Comparison of ENCODE assay signal across 27 mouse cellular contexts in the genomic region with DNA sequence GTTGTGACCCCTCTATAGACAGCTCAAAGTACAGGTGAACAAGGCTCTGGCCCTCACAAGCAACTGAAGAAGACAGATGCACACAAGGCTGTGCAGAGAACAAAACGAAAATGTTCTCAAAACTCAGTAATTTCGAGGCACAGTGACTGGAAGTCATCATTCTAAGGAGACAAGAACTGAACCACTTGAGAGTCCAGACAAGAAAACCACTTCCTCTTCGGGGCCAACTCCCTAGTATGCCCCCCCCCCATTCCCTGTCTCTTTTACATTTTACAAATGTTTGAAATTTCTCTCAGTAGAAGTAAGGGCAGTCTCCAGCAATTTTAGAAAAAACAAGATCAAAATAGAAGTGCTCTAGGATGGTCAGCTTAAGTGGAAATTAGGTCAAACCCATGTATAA.
A peak's percentile ranks its signal among the peaks of the same experiment; 100 is the strongest.
DNase-seq lines count a peak whose midpoint lies in the region; ATAC-seq and TF ChIP-seq lines count a peak whose summit lies in the region.
"Had no signal": no experiment of that assay in that cellular context is flagged by ENCODE, and none has a peak within 500 bp of the region (broad histone marks: within the 10 kb centered on the region; RNA-seq: fewer than 3 reads in every experiment).

No protein-coding gene starts in this region.

- DNase-seq in A20 (ENCODE audit: low read depth, low spot score): peak; percentile 58
- DNase-seq in naive thymus-derived CD4-positive, alpha-beta T cell, adult 2 months (ENCODE audit: low read depth): peak; percentile 9
- no peak for DNase-seq in layer of hippocampus, adult 9-10 months (ENCODE audit: low spot score)
- no peak for DNase-seq in embryonic facial prominence, embryonic 10.5 days (ENCODE audit: low spot score)
- DNase-seq: adrenal gland, postnatal 10 days; adrenal gland, postnatal 36 days; cerebellum, adult 11 months; cerebellum, adult 2 months; cerebellum, adult 9-11 months; cerebellum, postnatal 25 days; embryo, embryonic 11 days; forebrain, postnatal 0 days; gastrocnemius, adult 2 months; gastrocnemius, postnatal 14 days; heart, adult 18-20 months; heart, postnatal 10 days; heart, postnatal 36 days had no signal

- no peak for TF ChIP-seq CTCF in bone marrow, adult 2 months (IDR thresholded peaks at IDR 0.05; ENCODE audit: control insufficient read depth, insufficient read depth, low read length)

- no peaks in the 10 kb centered on the region for H3K9me3 ChIP-seq in embryonic facial prominence, embryonic 10.5 days
- H3K9me3 ChIP-seq: forebrain, embryonic 10.5 days; forebrain, embryonic 13.5 days; heart, embryonic 15.5 days; hindbrain, embryonic 10.5 days; hindbrain, embryonic 13.5 days had no signal

- no peaks in the 10 kb centered on the region for H3K36me3 ChIP-seq in embryonic facial prominence, embryonic 10.5 days (replicated peaks)
- H3K36me3 ChIP-seq: forebrain, embryonic 10.5 days; heart, embryonic 12.5 days; heart, embryonic 15.5 days; hindbrain, embryonic 10.5 days; hindbrain, embryonic 13.5 days had no signal

- peak overlapping the region; percentile 29; the same call in 1 of the 2 replicates for H3K27ac ChIP-seq in bone marrow, adult 2 months (ENCODE audit: control insufficient read depth, insufficient read depth, low read depth, low read length, poor library complexity)
- H3K27ac ChIP-seq in embryonic facial prominence, embryonic 10.5 days (replicated peaks): no peak overlapping the region
- H3K27ac ChIP-seq: forebrain, embryonic 10.5 days; forebrain, embryonic 13.5 days; gastrocnemius, adult 2 months; heart, embryonic 15.5 days; hindbrain, embryonic 10.5 days; hindbrain, embryonic 13.5 days had no signal

- TF ChIP-seq POLR2A in bone marrow, adult 2 months (IDR thresholded peaks at IDR 0.05; ENCODE audit: borderline replicate concordance, control insufficient read depth, low read depth, low read length): no peak

- WGBS in bone marrow, adult 2 months: 2% methylated on average over 3 of the region's 3 CpGs
- 83% methylated on average over 3 of the region's 3 CpGs for WGBS in embryonic facial prominence, embryonic 10.5 days

- H3K27me3 ChIP-seq in embryonic facial prominence, embryonic 10.5 days (replicated peaks; ENCODE audit: low read depth, poor library complexity, severe bottlenecking): no peaks in the 10 kb centered on the region
- H3K27me3 ChIP-seq: forebrain, embryonic 13.5 days; heart, embryonic 12.5 days; heart, embryonic 15.5 days; hindbrain, embryonic 13.5 days; Patski had no signal

- no peak overlapping the region for H3K4me3 ChIP-seq in bone marrow, adult 2 months (replicated peaks; ENCODE audit: control insufficient read depth, low read depth, low read length)
- H3K4me3 ChIP-seq in embryonic facial prominence, embryonic 10.5 days: no peak overlapping the region
- H3K4me3 ChIP-seq: forebrain, embryonic 10.5 days; forebrain, embryonic 13.5 days; gastrocnemius, adult 2 months; heart, embryonic 12.5 days; heart, embryonic 15.5 days; hindbrain, embryonic 10.5 days; hindbrain, embryonic 13.5 days had no signal

- ATAC-seq in megakaryocyte, adult 5-6 weeks (ENCODE audit: poor library complexity, severe bottlenecking): peak; percentile 58
- ATAC-seq: forebrain, embryonic 13.5 days; forebrain, postnatal 0 days; hindbrain, embryonic 16.5 days; Patski had no signal

- no peaks in the 10 kb centered on the region; the same call in 1 of the 2 replicates for H3K4me1 ChIP-seq in bone marrow, adult 2 months (ENCODE audit: control insufficient read depth, insufficient read depth, low read length)
- no peaks in the 10 kb centered on the region for H3K4me1 ChIP-seq in embryonic facial prominence, embryonic 10.5 days
- H3K4me1 ChIP-seq: forebrain, embryonic 10.5 days; forebrain, embryonic 13.5 days; heart, embryonic 15.5 days; hindbrain, embryonic 10.5 days; hindbrain, embryonic 13.5 days had no signal

Comparison
In these comparisons a context has a peak if more than half of its experiments do, and no peak if none do; other contexts are left out.
1. DNase-seq: peak in A20 (single experiment) and naive thymus-derived CD4-positive, alpha-beta T cell, adult 2 months (single experiment); none in layer of hippocampus, adult 9-10 months (single experiment) and embryonic facial prominence, embryonic 10.5 days (single experiment).